Mouse (Mus musculus): ENCODE data around the gene Bcorl1. TPM values are rescaled to one million over a fixed set of nuclear protein-coding genes. Genes with fewer than 3 reads are reported as not detected.

The Bcorl1 gene
- 10 to 100 TPM; 11.1 to 11.2 TPM for total RNA-seq (2021)
- long read RNA-seq, experiment 1, partial matches to known transcripts = 4 of 4 reads
- long read RNA-seq, experiment 1, other reads (novel, unspliced or antisense) = 0 of 4 reads
- long read RNA-seq, experiment 2, partial matches to known transcripts = 10 of 12 reads
- long read RNA-seq, experiment 2, other reads (novel, unspliced or antisense) = 2 of 12 reads

DNA sequence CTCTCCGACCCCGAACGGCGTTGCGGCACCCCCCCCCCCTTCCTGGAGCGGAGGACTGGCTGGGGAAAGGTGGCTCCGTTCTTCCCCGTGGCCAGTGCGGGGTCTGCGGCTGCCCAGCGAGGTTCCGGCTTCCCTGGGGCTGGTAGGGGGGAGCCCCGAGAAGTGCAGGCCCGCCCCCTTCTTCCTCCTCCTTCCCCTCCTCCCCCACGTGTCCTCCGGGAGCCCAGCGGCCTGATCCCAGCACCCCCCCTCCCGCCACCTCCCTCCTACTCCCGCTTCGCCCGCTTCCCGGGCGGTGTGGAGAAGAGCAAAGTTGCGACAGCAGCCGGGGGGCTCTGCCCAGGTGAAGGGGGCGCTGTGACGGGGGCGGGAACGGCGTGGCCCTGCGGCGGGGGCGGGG lies at the start of gene Bcorl1:
Bcorl1 (plus strand) TSS at position 218 of the 400 bp plus-strand sequence.
- peak; percentile 23 to 38 for DNase-seq (ENCODE audit: low spot score in 2 of 2)

DNA sequence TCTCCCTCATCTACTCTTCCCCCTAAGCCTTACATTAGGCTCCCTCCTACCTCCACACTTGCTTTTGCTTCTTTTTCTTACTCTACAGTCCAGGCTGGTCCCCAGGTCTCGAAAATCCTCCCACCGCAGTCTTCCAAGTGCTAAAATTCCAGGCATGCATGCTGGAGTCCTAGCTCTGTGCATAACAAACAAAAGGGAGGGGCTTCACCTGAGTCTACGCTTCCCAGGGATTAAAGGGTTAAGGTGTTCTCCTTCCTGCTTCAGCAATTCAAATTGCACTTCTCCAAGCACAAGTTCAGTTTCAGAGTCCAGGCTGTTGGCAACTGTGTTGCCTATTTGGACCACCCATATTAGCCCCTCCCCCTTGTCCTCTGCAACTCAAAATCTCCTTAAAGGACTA lies 49.7 kb upstream of the Bcorl1 start:
- no peak for DNase-seq (ENCODE audit: low spot score in 2 of 2)

DNA sequence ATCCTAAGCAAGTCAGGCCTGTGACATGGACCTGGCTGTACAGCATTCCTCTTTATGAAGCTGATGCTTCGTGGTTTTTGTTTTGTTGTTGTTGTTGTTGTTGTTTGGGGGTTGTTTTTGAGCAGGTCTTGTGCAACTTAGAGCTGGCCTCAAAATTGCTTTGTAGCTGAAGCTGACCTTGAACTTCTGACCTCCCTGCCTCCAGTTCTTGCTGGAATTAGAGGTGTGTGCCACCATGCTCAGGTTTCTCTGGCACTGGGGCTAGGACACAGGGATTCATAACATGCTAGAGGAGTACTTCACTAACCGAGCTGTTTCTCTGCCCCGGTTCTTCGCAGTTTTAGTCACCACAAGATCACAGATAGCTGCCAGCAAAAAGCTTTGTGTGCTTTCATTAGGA lies 35.8 kb upstream of the Bcorl1 start:
- DNase-seq (ENCODE audit: low spot score in 2 of 2) = no peak

DNA sequence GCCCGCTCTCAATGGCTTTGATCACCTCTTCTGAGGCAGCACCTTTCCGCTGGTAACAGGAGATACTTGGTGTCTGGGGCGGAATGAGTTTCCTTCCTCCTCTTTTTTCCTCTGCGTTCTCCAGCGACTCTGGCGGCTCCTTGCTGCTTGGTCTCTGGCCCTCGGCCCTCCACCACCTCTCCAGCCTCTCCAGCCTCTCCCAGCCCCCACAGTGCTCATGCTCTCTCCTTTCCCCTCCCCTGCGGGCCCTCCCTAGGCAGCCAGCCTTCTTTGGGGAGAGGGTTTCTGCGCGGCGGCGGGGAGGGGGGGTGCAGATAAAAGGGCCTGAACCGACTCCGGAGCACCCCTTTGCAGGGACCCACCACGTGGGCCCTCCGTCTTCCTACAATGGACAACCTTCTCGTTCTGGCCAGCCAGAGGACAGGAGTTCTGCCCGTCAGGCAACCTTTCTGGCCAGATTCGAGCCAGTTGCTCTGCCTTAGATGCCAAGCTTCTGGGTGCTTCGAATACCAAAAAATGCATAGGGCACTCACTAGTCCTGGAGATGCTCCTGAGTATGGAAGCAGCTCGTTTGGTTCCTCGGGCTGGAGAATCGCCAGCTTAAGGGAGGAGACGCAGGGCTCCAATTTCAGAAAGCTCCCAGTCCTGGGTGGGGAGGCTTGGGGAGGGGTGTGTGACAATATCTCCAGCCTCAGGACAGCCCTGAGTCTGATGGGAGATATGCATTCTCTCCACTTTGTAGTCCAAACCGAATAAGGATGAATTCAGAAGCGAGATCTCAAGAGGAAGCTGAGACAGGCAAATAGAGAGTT lies 30.2 kb upstream of the Bcorl1 start:
- DNase-seq (ENCODE audit: low spot score in 2 of 2) = peak in 1 of 2 experiments; percentile 12

DNA sequence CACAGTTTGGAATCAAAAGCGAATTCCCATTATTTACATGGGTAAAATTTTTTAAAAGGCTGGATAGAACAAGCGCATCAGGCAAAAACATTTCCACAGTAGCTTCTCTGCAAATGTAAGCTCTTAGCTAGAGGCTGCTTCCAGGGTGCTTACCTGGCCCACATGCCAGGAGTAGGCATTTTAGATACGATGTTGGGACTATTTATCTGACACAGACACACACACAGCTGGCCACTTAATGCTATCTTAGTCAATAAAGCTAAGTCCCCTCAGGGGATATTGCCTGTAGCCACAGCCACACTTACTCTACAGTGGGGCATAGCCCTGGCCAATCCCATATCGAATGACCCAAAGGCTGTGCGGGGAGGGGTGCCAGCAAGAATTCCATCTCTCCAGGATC lies 29.4 kb upstream of the Bcorl1 start:
- DNase-seq (ENCODE audit: low spot score in 2 of 2) = no peak

DNA sequence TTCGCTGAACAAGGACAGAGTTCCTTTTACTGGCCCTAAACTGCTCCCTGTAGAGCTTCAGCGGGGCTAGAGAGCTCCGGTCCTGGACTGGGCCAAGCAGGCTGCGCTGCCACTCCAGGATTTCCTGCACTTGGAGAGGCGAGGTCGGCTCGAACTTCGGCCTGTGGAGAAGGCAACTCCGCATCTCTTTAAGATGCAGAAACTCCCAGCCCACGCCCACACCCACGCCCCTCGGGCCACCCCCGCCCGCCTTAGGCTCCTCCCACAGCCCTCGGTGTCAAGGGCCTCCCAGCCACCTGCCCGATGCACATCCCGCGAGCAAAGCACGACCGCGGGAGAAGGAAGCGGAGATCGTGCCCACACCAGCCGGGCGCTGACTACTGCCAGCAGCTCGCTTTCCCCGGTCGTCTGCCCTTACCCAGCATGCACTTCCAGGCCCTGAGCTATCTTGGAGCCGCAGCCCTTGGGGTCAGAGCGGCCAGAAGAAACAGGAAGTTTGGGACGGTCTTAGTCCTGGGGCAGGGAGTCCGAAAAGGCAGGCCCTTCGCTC lies 26.6 kb upstream of the Bcorl1 start:
- peak; percentile 60 to 78 for DNase-seq (ENCODE audit: low spot score in 2 of 2)

DNA sequence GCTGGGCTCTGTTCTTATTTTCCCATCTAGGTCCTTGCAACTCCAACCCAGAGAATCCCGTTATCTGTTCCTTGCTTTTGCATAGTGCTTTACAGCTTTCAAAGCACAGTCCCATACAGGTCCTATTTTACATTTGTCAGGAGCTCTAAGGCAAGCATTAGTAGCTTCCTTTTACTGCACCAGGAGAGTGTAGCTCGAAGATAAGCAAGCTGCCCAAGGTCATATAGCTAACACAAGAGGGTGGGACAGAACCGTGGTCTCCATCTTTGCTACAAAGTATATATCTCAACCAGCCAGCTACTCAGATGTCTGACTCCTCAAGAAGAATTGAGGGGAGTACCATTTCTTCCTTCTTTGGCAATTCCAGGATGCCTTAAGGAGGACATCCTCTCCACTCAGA lies 23.7 kb upstream of the Bcorl1 start:
- no peak for DNase-seq (ENCODE audit: low spot score in 2 of 2)

DNA sequence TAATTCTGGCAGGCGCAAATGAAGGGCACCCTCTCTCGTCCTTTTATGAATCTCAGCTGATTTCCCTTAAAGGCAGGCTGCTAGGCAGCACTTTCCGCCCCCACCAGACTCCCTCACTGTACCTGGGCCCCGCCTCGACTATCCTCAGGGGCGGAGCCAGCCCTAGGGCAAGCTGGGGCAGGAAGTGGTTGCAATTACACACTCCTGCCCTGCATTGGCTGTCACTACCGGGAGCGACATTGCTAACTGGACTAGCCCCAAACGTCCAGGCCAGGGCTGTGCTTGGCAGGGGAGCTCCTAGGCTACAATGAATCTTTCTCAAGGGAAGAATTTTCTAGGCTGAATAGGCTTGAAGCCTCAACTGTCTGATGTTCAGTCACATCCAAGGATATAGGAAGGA lies 23.0 kb upstream of the Bcorl1 start:
- DNase-seq (ENCODE audit: low spot score in 2 of 2) = no peak

DNA sequence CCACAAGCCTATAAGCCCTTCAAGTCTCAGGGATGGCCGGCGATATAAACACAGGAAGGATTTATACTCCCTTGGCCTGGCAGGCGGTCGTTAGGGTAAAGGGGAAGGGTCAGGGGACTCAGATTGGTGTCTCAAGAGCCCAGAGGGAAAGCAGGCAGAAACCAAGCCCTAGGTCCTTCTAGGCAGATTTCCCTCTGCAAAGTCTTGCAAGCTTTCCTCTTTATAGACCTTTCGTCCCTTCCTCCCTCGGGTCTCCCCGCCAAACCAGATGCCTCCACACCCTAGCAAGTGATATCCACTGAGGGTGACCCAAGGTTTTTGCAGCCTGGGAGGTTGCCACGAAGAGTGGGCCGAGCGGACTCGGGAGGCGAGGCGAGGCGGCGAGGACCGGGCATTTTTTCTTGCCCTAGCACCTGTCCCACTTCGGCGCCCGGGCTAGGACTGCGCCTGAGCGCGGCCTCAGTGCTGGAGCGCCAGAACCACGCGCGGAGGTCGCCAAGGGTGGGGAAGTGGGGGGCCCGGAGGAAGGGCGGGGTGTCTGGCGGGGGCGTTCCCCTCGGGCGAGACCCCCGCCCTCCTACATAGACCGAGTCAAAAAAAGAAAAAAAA lies 613 bp upstream of the Bcorl1 start:
- DNase-seq (ENCODE audit: low spot score in 2 of 2) = peak in 1 of 2 experiments; percentile 9

DNA sequence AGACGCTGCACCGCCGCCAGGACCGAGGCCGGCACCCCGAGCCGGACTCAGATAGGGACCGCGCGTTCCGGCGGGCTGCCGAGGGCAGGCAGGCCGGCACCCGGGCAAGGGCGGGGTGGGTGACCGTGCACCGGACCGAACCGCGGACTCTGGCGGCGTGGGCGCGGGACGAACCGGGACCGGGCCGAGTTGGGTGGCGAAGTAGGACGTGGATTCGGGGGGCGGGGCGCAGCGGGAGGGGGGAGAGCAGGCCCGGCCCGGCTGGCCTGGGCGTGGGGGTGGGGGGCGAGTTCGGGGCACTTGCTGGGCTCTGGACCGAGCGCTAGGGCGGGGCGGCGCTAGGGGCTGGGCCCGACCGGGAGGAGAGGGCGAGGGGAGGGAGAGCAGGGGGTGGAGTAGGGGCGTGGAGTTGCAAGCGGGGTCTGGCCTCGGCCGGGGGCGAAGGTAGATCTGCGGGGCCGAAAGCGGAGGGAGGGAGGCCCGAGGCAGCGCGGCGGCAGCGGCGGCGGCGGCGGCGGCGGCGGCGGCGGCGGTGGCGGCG lies 533 bp downstream of the Bcorl1 start:
- DNase-seq (ENCODE audit: low spot score in 2 of 2) = peak; percentile 48 to 56

DNA sequence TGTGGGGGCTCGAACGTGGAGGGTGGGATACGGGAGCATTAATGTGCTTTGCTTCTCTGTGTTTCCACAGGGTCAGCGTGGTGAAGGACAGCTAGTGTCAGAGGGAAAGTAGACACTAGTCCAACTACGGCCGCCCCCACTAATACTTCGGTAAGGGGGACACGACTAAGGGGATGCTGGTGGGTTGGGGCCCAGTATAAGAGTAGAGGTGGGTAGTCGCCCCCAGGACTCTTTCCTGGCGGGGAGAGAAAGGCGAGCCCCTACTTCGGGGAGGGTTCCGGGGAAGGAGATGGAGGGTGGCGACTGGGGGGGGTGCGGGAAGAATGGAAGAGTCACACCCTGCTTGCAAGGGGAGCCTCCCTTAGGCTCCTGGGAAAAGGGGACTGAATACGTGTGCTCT lies 1.6 kb downstream of the Bcorl1 start:
- DNase-seq (ENCODE audit: low spot score in 2 of 2) = no peak

DNA sequence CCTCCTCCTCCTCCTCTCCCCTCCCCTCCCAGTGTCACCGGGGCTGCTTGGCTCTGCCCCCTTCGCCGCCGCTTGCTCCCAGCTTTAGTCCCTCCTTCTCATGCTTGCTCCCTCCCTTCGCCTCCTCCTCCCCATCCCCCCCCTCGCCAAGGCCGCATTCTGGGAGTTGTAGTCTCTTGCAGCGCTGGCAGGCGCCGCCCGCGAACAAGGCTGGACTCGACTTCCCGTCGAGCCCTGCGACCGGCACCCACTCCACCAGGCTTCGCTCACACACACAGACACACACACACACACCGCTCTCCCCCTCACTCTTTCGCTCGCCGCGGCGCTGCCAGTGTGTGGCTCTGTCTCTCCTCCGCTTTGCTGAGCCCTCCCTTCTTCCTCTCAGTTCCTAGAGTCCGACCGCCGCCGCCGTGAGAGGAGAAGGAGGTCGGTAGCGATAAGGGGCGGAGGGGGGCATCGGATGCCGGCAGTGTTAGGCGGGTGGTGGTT lies 2.3 kb downstream of the Bcorl1 start:
- peak; percentile 61 to 86 for DNase-seq (ENCODE audit: low spot score in 2 of 2)

DNA sequence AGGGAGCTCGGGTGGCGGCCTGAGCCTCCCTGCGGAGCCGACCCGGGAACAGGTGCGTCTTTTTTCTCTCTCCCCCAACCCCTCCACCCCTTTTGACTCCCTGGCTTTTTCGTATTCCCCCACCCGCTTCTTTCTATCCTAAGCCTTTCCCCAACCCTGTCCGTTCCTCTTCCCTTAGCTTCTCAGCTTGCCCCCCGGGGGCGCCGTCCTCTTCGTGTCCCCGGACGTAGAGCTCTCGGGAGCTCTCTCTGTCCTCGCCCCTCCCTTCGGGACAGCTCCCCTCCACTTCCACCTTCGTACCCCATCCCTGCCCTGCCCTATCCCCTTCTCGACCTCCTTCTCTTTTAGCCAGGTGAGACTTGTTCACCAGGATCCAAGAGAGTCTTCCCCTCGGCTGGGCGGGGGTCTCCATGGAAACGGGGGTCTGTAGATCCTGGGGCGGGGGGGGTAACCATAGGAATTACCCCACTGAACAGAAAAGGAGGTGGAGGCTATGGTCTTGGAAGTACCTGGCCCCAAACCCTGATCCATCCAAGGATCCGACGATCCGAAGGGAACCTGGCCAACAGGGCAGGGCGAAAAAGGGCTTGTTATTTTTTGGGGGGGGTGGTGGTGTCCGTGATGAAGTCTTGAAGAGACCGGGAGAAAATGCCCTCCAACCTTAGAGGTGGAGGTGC lies 2.9 kb downstream of the Bcorl1 start:
- peak in 1 of 2 experiments; percentile 6 for DNase-seq (ENCODE audit: low spot score in 2 of 2)

DNA sequence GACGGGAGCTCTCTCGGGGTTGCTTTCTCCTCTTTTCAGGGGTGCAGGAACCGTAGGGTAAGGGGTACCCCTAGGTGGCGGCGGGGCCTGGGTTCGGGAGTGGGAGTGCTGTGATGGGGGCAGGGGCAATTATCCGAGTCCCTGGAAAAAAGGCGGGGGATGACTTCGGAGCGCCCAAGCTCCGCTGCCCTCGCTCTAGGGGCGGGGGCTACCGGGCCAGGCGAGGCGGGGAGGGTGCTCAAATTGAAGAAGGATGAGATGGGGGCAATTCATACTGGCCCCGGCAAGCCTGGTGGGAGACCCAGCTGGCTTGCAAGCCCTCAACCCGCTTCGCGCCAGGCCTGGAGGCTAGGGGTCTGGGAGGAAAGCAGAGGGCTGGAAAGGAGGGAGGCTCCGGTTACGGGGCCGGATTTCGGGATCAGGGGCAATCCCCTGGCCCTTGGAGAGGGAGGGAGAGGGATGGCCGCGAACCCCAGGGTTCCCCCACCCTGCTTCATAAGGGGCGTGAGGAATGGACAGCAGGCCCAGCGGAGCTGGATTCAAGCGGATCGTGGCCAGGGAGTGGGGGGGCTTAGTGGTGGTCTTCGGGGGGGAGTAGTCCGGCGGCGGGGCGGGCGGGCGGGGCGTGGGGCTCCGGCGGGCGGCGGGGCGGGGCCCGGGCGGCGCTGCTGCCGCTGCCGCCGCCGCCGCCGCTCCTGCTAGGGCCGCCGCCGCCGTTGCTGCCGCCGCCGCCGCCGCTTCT lies 3.7 kb downstream of the Bcorl1 start:
- peak in 1 of 2 experiments; percentile 13 for DNase-seq (ENCODE audit: low spot score in 2 of 2)

DNA sequence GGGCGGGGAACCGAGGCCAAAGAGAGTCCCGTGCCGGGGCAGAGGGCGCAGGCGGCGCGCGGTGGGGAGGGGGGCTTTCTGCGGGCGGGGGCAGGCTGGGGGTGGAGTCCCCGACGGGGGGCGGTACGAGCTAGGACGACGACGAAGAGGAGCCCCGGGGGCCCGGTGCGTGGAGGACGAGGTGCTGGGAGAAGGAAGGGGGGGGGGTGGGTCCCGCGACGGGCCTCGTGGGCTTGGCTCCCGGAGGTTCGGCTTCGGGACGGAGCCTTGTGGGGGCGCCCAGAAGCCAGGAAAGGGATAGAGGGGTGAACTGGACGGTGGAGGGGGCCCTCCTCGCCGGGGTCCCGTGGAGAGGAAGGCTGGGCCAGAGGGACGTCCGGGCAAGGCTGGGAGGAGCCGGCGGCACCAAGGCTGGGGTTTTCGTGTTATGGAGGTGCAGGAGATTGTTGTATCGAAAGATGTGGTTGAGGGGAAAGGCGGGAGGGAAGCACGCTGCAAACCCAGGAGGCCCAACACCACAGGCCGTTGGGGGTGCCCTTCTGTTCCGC lies 4.3 kb downstream of the Bcorl1 start:
- DNase-seq (ENCODE audit: low spot score in 2 of 2) = peak in 1 of 2 experiments; percentile 13

DNA sequence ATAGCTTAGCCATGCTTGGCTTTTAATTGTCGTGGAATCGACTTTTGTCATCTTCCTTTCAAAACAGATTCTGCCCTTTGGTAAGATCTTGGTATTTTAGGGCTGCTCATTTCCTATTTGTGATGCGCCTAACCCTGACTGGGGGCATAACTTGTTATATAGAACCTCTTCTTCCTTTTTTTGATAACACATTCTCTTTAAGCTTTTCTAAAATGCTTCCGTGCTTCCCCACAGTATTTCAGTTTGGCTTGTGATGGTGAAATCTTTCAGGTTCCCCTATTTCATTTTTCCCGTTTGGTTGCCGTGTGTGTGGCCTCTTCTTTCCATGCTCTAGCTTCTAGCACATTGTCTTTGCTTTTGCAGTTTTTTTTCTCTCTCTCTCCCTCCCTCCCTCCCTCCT lies 14.2 kb downstream of the Bcorl1 start:
- no peak for DNase-seq (ENCODE audit: low spot score in 2 of 2)

DNA sequence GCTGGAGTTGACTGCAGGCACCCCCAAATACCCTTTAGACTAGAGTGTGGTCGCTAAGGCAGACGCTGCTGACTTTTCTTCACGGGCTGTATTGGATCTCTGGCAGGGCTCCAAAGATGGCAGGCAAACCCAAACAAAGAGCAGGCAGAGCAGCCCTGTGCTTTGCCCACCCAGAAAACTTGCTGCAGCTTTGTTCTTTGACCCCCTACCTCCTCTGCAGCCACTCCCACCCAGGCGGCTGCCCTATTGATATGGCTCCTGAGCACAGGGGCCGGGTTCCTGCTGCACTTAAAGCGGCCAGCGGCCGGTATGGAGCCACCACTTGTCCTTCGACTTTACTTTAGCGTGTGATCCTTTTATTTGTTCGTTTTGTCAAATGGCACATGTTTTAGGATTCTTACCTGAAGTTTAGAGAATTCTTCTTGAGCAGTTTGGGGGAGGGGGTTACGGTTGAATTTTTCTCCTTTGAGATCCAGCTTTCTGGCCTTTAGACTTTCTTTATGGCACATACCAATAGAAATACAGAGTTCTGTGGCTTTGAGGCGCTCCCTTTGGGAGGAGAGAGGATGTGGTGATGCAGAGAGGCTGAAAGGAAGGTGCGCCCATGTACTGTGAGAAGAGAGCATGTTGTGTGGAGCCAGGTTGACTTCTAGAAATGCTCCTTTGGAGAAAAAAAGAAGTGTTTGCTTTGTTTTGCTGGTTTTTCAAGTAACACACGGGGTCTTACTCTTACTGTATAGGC lies 24.8 kb downstream of the Bcorl1 start:
- no peak for DNase-seq (ENCODE audit: low spot score in 2 of 2)

DNA sequence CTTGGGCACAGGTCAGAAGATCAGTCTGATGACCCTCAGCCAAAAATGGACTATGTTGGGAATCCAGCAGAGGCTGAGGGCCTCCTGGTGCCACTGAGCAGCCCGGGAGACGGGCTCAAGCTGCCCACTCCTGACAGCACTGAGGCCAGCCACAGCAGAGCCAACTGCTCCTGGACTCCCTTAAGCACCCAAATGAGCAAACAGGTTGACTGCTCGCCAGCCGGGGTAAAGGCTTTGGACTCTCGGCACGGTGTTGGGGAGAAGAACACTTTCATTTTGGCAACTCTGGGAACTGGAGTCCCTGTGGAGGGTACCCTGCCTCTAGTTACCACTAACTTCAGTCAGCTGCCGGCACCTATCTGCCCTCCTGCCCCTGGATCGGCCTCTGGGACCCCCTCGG lies 26.7 kb downstream of the Bcorl1 start:
- no peak for DNase-seq (ENCODE audit: low spot score in 2 of 2)

DNA sequence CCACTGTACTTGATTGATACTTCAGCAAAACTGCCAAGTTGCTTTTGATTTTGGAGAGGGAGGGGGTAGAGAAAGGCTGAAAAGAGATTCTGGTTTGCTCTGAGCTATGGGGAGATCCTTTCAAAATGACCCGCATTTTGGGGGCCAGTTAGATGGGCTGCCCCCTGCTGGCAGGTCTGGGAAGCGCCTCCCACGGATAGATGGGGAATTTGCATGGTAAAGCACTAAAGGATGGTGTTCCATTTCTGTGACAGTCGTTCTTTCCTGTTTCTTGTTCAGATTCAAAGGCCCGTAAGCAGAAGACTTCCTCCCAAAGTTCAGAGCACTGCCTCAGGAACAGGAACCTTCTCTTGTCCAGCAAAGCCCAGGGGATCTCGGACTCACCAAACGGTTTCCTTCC lies 42.5 kb downstream of the Bcorl1 start:
- peak in 1 of 2 experiments; percentile 20 for DNase-seq (ENCODE audit: low spot score in 2 of 2)

Data from gastrocnemius, postnatal 4 days (tissue).